Mouse (Mus musculus): ENCODE measurements around the gene Triap1.
"Not testable (repeated sequence)": the region's sequence is repeated elsewhere in the genome, so short reads cannot be mapped to it uniquely, and the experiment has no call there.

The Triap1 gene

DNA sequence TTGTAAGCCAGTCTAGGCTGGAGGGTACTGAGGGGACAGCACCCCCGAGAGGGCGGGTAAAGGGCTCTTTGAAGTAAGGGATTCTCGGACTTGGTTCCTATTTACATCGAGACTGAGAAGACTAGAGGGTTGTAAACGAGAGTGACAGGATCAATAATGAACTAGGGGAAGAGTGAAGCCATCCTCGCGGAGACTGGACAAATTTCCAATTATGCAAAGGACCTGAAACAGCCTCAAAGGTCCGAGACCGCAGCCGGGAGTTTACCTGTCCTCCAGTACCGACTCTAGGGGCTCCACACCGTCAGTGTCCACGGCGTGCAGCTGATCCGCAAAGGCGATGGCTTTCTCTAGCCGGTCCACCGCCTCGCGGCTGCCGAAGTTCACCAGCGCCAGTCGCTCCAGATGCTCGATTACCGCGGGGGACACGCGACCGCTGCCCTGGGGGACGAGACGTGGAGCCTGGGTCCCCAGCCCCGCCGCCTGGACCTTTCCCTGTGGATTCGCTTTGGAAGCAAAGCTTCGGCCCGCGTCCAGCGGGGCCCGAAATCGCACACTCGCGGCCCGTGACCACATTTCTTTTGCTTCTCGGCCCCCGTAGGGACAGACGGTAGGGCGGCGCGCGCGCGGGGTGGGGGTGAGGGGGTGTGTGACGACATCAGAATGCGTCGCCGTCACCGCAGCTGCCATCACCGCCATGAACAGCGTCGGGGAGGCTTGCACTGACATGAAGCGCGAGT is at the start of gene Triap1, which contains the start of gene Gatc:
TSS of gene Triap1 (plus strand) at position 649 of the 737 bp plus-strand sequence.
TSS of gene Gatc (minus strand) at position 602 of the 737 bp plus-strand sequence.
- DNase-seq (ENCODE audit: low read depth) = peak; percentile 90

DNA sequence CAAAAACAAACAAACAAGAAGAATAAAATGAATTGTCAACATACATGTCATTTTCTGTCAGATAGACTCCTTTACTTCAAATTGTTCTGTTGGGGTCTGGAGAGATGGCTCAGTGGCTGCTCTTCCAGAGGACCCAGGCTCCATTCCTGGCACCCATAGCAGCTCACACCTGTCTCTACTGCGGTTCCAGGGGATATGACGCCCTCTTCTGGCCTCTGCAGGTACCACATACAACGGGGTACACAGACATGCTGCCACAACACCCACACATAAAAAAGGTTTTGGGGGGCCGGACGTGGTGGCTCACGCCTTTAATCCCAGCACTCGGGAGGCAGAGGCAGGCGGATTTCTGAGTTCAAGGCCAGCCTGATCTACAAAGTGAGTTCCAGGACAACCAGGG is 46.9 kb upstream of the Triap1 start:
- no peak for DNase-seq (ENCODE audit: low read depth)

GRCm38 (mm10) chr5:115296347-115296746 is 44.7 kb upstream of the Triap1 start:
- no peak for DNase-seq (ENCODE audit: low read depth)

GRCm38 (mm10) chr5:115300035-115300744 is 40.8 kb upstream of the Triap1 start:
- peak; percentile 68 for DNase-seq (ENCODE audit: low read depth)

- DNase-seq (ENCODE audit: low read depth) = peak; percentile 98
Measured at GRCm38 (mm10) chr5:115300792-115301614, 40.0 kb upstream of the Triap1 start, which contains the start of gene Dynll1. Gene Dynll1, minus strand, starts transcription at chr5:115300999.

GRCm38 (mm10) chr5:115301615-115302014 is 39.4 kb upstream of the Triap1 start:
- no peak for DNase-seq (ENCODE audit: low read depth)

- DNase-seq (ENCODE audit: low read depth) = not testable (repeated sequence)
Measured at GRCm38 (mm10) chr5:115302190-115302589, 38.8 kb upstream of the Triap1 start.

GRCm38 (mm10) chr5:115312354-115312753 is 28.7 kb upstream of the Triap1 start:
- DNase-seq (ENCODE audit: low read depth) = no peak

- DNase-seq (ENCODE audit: low read depth) = peak; percentile 88
Measured at GRCm38 (mm10) chr5:115312816-115313667, 28.0 kb upstream of the Triap1 start.

GRCm38 (mm10) chr5:115313668-115313943 is 27.4 kb upstream of the Triap1 start:
- DNase-seq (ENCODE audit: low read depth) = no peak

- no peak for DNase-seq (ENCODE audit: low read depth)
Measured at GRCm38 (mm10) chr5:115316968-115317644, 23.9 kb upstream of the Triap1 start.

- DNase-seq (ENCODE audit: low read depth) = no peak
Measured at GRCm38 (mm10) chr5:115317645-115318328, 23.2 kb upstream of the Triap1 start.

GRCm38 (mm10) chr5:115319004-115319940 is 21.8 kb upstream of the Triap1 start:
- peak; percentile 92 for DNase-seq (ENCODE audit: low read depth)

DNA sequence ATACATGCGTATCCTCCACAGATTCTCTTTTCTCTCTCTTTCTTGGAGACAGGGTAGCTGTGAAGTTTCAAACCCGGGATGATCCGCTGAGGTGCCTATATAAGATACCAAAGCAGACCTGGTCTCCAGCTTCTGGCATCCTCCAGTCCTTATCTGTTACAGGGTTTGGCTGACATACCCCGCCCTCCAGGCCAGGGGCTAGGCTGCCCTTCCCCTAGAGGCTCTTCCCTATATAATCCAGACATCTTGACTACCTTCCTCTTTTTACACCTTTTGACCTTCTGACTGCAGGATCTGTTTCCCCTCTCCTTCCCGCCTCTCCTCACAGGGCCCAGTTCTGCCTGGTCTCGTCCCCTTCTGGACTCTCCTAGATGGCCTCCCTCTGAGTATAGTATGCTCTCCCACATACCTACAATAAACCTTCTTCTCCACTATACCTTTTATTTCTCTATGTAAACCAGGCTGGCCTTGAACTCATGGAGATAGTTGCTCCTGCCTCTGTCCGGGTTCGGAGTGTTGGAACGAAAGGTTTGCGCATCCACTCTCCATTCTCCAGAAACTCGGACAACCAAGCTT is 14.7 kb upstream of the Triap1 start:
- no peak for DNase-seq (ENCODE audit: low read depth)

GRCm38 (mm10) chr5:115326875-115327609 is 14.0 kb upstream of the Triap1 start, which contains the start of gene Srsf9:
Gene Srsf9, plus strand, starts transcription at chr5:115327177.
- DNase-seq (ENCODE audit: low read depth) = peak; percentile 96

DNA sequence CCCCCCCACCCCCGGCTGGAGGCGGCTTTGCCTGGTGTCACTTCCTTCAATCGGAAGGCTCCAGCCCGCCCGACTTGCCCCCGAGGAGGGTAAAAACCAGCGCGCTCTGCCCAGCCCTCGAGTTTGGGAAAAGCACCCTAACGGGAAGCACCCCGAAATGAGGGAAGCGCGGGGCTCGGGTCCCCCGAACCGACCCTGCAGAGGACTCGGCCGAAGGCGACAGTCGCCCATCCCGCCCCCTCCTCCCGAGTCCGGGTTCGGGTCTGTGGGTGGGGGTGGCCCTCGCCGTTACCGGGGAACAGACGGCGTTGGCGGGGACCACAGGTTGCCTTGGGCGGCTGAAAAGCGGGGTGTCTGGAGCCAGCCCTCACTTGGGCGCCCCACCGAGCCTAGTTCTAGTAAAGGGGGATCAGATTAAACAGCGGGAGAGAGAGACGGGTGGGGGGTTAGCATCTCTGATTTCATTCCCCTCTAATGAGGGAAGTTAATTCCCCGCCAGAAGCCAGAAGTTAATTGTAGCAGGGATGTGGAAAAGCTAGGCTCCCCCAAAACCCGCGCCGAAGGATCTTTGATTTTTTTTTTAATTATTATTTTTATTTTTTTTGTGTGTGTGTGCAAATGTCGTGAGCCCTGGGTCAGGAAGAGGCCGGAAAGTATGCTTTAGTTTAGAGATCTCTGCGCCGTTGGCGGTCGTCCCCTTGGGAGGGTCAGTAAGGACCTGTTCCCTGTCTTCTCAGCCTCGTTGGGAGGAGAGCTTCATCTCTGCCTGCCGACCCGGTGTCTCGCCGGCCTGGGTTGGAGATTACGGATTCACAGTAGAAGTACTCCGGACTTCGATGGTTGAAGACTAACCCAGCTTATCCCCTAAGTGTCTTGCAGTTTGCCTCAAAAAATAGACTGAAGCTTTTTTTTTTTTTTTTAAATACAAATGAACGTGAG is 13.1 kb upstream of the Triap1 start:
- peak; percentile 44 for DNase-seq (ENCODE audit: low read depth)

DNA sequence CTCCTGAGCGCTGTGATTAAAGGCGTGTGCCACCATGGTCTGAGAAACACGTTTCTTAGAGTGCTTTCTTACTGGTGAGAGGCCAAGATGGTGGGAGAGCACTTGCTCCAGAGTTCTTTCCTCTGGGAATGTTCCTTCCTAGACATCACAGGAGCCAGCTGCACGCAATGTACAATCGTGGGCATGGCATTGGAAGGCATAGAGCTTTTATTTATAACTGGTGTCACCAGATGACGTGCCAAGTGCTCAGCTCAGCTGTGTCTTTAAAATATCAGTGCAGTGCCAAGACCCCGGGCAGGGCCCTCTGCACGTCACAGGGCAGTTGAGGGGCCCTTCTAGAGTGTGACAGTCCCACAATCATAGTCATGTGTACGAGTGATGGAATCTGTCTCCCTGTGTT is 10.1 kb upstream of the Triap1 start:
- DNase-seq (ENCODE audit: low read depth) = no peak

Data from 416B (cell line).